Mouse (Mus musculus): ENCODE measurements at regions not wholly inside any gene's neighbourhood (a gene's known extent, or its start where the extent isn't known, plus 50 kb on each side); places are given as distances from the start of the nearest gene placed in this dataset.

DNA sequence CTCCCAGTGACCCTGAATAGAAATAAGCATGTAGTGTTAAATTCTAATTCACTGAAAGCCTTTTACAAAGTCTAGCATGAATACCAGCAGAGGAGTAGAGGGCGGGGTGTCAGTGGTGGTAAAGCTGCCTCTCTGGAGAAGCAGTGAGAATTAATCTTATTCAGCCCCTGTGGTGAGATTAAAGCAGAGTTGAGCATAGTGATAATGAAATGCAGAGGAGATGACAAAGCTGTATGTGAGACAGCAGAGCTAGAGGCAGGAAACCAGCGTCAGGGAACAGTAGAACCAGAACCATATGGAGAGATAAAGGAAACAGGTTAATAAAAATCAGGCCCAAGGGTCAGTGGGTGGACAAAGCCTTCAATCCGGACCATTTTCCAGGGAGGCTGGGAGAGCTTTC is 1827.2 kb downstream of the Poteg start:
- DNase-seq = no peak

DNA sequence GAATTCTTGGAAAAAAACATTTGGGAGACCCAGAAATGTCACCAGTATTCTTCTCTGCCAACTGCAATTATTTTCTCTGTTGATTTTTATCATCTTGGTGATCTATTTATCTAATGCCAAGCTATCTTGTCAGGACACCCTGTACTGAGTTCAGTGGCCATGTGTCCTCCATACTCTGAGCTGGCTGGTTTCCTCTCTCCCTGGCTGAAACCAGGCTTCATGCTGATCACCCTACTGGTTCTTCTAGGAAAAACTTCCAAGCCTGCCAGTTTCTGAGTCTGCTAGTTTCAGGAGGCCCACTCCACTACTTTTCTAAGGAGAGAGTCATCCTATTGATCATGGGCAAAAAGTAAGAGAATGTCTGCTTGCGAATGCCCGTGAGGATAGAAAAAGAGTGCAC is 1831.2 kb downstream of the Poteg start:
- DNase-seq = no peak

DNA sequence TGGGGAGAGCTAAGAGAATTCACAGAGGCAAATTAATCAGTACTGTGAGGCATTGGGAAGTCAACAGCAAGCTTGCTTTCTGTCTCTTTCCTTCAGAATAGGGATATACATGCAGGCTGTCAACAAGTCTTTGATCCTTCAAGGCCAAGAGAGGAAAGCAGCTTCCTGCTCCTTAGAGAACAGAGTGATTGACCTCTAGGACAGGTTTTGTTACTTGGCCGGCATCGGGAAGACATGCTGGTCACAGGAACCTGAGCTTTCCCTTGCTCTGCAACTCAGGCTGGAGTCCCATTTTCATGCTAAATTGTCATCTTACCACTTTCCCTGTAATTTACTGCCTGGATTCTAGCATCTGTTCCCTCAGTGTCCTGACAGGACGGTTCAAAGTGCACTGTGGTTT is 1831.8 kb downstream of the Poteg start:
- no peak for DNase-seq

DNA sequence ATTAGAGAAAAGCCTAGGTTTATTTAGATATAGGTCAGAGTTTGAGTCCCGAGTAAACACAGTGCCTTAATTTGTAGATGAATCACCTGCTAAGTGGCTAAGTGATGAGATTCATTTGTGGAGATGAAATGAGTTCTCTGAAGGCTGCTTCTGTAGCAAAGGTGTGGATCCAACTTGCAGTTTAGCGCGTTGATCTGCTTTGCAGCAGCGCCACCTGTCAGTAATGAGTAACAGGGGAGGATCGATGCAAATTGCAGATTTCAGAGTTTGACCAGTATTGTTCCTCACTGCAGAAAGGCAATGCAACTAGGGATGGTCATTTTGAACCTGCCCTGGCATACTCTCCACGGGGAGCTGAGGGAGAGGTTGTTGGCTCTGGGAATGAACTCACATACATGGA is 1842.9 kb downstream of the Poteg start:
- peak; percentile 18 for DNase-seq

Measured in layer of hippocampus, adult 9-11 months (tissue).